Mouse (Mus musculus) embryonic facial prominence, embryonic 11.5 days (tissue): Measurements from ENCODE around the gene Gm20503. TPM values are rescaled to one million over a fixed set of nuclear protein-coding genes. Genes with fewer than 3 reads are reported as not detected.

ENCODE experiments used
- ATAC-seq: fragments of 200-750 bp; cut with Nextera tagmentation; replicated peaks from 2 replicates; pipeline ENCODE4 v1.8.0; 2017; ENCODE audit warnings: low read depth; ENCODE audit not compliant: insufficient number of reproducible peaks, low FRiP score, low TSS enrichment
- DNase-seq: peaks from one replicate; pipeline ENCODE4 v3.0.0-alpha.2; 2015; ENCODE audit warnings: low spot score
- H3K27ac ChIP-seq: fragments of 300-500 bp; sonication (generic); replicated peaks from 2 replicates; pipeline ENCODE4 v1.5.1; 2014; ENCODE audit warnings: mild to moderate bottlenecking, low read depth, low read length, control low read depth
- H3K27me3 ChIP-seq: fragments of 300-500 bp; sonication (generic); 2 replicates; pipeline ENCODE4 v1.6.1; 2014; ENCODE audit warnings: mild to moderate bottlenecking, low read length, moderate library complexity, mixed read lengths; ENCODE audit not compliant: control insufficient read depth, insufficient read depth
- H3K36me3 ChIP-seq: fragments of 300-500 bp; sonication (generic); replicated peaks from 2 replicates; pipeline ENCODE4 v1.6.1; 2014; ENCODE audit warnings: low read depth, mild to moderate bottlenecking, low read length, moderate library complexity, mixed read lengths; ENCODE audit not compliant: control insufficient read depth, insufficient read depth
- H3K4me1 ChIP-seq: fragments of 300-500 bp; sonication (generic); 2 replicates; pipeline ENCODE4 v1.6.1; 2014; ENCODE audit warnings: low read length, mixed read lengths; ENCODE audit not compliant: control insufficient read depth, insufficient read depth
- H3K4me2 ChIP-seq: fragments of 300-500 bp; sonication (generic); 2 replicates; pipeline ENCODE4 v1.6.1; 2014; ENCODE audit warnings: low read depth, mild to moderate bottlenecking, control low read depth, low read length, moderate library complexity
- H3K4me3 ChIP-seq: fragments of 300-500 bp; sonication (generic); 2 replicates; pipeline ENCODE4 v1.5.1; 2014; ENCODE audit warnings: low read depth, low read length, control low read depth
- H3K9ac ChIP-seq: fragments of 300-500 bp; sonication (generic); replicated peaks from 2 replicates; pipeline ENCODE4 v1.6.1; 2014; ENCODE audit warnings: mild to moderate bottlenecking, control low read depth, low read length
- H3K9me3 ChIP-seq: fragments of 300-500 bp; sonication (generic); replicated peaks from 2 replicates; pipeline ENCODE4 v1.6.1; 2016; ENCODE audit warnings: mild to moderate bottlenecking, low read length, inconsistent platforms, mixed read lengths; ENCODE audit not compliant: control insufficient read depth
- WGBS: fragments of 180-500 bp; shearing (Covaris S2); extraction: QIAGEN DNeasy Blood & Tissue Kit; methylation state at CpG from one replicate; pipeline ENCODE4 v1.1.7; 2014; 5-methylcytosine and 5-hydroxymethylcytosine counted together
- polyA plus RNA-seq: library from polyadenylated mRNA; unstranded; fragments of >200 nt; fragmentation: Nextera tagmentation; extraction: Ambion mirVana; gene quantifications from 2 replicates; pipeline ENCODE4 v1.2.1, GENCODE M21; 2014

The Gm20503 gene
- polyA plus RNA-seq, 1 experiment from 2014 or later, result 4.7 TPM

DNA sequence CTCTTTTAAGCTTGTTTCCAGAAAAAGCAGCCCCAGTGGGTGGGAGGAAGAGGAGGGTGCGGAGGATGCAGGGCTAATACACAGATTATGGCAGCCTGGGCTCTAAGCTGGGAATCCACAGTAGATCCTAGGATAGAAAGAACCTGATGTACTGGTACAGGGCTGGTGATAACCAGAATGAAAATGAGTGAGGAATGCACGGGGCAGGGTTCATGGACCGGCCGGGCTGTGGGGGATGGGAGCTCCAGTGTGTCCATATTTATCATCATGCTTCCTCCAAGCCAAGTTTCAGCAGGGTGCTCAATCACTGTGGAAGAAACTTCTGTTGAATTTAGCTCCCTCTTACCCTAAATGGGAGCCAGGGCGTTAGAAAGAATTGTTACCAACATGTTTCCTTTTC lies 5.9 kb upstream of the Gm20503 start:
- 76% methylated on average over 5 of the region's 5 CpGs for WGBS
- Histone ChIP-seq H3K36me3 (no peaks in the 10 kb centered on the region), H3K4me2 (no peak overlapping the region), H3K9ac (no peak overlapping the region), H3K4me3 (no peak overlapping the region), H3K4me1 (no peaks in the 10 kb centered on the region), H3K27me3 (no peaks in the 10 kb centered on the region), H3K9me3 (no peaks in the 10 kb centered on the region), H3K27ac (no peak overlapping the region)
- DNase-seq (no peak), ATAC-seq (no peak)

DNA sequence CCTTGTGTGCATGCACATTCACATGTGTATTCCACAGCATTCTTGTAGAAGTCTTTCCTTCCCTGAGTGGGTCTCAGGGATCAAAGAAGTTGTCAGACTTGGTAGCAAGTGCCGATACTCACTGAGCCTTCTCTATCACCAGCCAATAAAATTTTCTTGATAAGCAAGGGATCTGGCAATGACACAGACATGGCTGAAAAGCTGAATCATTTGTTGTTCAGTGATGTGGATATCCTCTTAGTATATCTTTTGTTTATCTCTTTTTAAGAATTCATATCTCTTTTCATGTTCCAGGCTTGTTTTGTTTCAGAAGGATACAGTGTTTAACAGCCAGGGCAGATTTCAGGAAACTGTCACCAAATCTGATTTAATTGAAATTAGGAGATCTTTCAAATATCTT lies 4.3 kb upstream of the Gm20503 start:
- no peaks in the 10 kb centered on the region for H3K4me1 ChIP-seq
- ATAC-seq (no peak), DNase-seq (no peak)
- H3K4me2 ChIP-seq, result no peak overlapping the region
- H3K4me3 ChIP-seq, result no peak overlapping the region
- WGBS, result 95% methylated on average over 1 of the region's 1 CpGs
- no peaks in the 10 kb centered on the region for H3K36me3 ChIP-seq
- H3K27ac ChIP-seq, result no peak overlapping the region
- H3K9ac ChIP-seq, result no peak overlapping the region
- no peaks in the 10 kb centered on the region for H3K27me3 ChIP-seq
- no peaks in the 10 kb centered on the region for H3K9me3 ChIP-seq

DNA sequence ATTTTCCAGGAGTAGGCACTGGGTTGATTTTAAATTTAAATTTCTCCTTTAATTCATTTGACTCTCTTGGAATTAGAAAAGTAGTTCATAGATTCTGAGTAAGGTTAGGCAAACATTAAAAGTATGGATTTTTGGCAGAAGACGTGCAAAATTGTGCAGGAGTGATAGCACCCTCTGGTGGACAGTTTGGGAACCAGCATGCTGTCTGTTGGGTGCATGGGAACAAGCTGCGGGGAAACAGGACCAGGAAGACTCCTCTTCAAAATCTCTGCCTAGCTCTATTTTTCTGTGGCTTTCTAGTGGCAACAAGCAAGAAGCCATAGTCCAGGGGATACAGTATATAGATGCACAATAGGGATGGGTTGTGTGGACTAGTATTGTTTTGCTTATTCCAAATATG lies 3.3 kb upstream of the Gm20503 start:
- Histone ChIP-seq H3K27me3 (no peaks in the 10 kb centered on the region), H3K4me1 (peaks cover 4% of the 10 kb centered on the region; the same call in 1 of the 2 replicates), H3K4me2 (no peak overlapping the region), H3K36me3 (no peaks in the 10 kb centered on the region), H3K9ac (no peak overlapping the region), H3K9me3 (no peaks in the 10 kb centered on the region), H3K4me3 (no peak overlapping the region), H3K27ac (no peak overlapping the region)
- no peak for ATAC-seq
- 9% methylated on average over 2 of the region's 2 CpGs for WGBS
- DNase-seq, result peak; percentile 78

DNA sequence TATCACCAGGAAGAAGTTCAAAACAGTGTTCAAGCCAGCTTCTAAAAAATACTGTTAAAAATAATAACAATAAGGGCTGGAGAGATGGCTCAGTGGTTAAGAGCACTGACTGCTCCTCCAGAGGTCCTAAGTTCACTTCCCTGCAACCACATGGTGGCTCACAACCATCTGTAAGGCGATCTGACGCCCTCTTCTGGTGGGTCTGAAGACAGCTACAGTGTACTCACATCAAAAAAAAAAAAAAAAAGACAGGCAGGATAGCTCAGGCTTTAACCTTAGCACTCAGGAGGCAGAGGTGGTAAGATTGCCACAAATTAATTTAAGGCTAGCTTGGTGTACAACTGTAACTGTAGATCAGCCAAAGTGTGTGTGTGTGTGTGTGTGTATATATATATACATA lies 2.4 kb upstream of the Gm20503 start:
- H3K9me3 ChIP-seq, result no peaks in the 10 kb centered on the region
- no peak for ATAC-seq
- H3K36me3 ChIP-seq, result no peaks in the 10 kb centered on the region
- DNase-seq, result peak; percentile 35
- 3% methylated on average over 2 of the region's 2 CpGs for WGBS
- peaks cover 4% of the 10 kb centered on the region; the same call in 1 of the 2 replicates for H3K4me1 ChIP-seq
- H3K4me3 ChIP-seq, result no peak overlapping the region
- no peak overlapping the region for H3K27ac ChIP-seq
- no peaks in the 10 kb centered on the region for H3K27me3 ChIP-seq
- no peak overlapping the region for H3K9ac ChIP-seq
- no peak overlapping the region for H3K4me2 ChIP-seq

DNA sequence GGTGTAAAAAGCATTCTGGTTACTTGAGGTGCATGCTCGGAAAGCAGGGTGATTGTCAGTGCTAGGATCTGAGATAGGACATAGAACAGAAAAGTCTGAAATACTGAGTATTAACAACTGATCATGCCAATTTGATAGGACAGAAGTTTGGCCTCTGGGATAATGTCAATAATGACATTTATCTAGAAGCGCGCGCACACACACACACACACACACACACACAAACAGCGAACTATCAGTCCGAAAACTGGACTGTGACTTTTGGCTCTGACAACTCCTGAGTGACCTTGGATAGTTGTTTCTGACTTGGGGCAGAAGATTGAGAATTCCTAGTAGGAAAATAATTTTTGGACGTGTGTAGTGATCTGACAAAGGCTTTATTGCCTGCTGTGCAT lies 793 bp downstream of the Gm20503 start:
- no peak overlapping the region for H3K27ac ChIP-seq
- WGBS, result 41% methylated on average over 7 of the region's 7 CpGs
- no peak for DNase-seq
- H3K9ac ChIP-seq, result peak overlapping the region; percentile 93
- peaks cover 4% of the 10 kb centered on the region; the same call in 1 of the 2 replicates for H3K4me1 ChIP-seq
- H3K36me3 ChIP-seq, result no peaks in the 10 kb centered on the region
- ATAC-seq, result no peak
- H3K27me3 ChIP-seq, result no peaks in the 10 kb centered on the region
- H3K9me3 ChIP-seq, result no peaks in the 10 kb centered on the region
- H3K4me3 ChIP-seq, result peak overlapping the region; percentile 95
- H3K4me2 ChIP-seq, result peak overlapping the region; percentile 81

DNA sequence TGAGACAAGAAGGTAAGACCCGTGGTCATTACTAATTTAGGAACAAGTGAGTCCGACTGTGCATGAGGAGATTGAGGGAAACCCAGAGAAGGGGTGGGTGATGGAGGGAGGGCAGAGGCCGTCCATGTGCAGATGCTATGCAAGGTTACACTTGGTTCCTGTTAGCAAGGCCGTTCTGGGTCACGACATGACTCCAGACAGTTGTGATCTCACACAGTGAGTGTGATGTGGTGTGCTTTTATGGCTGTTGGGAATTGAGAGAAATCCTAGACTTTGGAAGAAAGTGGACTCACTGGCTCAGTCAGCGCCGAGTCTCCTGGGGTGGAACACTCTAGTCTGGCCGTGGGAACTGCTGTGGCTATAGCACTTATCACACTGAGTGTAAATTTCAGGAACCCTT lies 3.2 kb downstream of the Gm20503 start:
- DNase-seq (peak; percentile 15), ATAC-seq (no peak)
- no peaks in the 10 kb centered on the region for H3K9me3 ChIP-seq
- H3K4me3 ChIP-seq, result no peak overlapping the region
- peaks cover 4% of the 10 kb centered on the region; the same call in 1 of the 2 replicates for H3K4me1 ChIP-seq
- H3K36me3 ChIP-seq, result no peaks in the 10 kb centered on the region
- 38% methylated on average over 8 of the region's 8 CpGs for WGBS
- no peak overlapping the region for H3K4me2 ChIP-seq
- H3K27ac ChIP-seq, result no peak overlapping the region
- no peak overlapping the region for H3K9ac ChIP-seq
- H3K27me3 ChIP-seq, result no peaks in the 10 kb centered on the region

DNA sequence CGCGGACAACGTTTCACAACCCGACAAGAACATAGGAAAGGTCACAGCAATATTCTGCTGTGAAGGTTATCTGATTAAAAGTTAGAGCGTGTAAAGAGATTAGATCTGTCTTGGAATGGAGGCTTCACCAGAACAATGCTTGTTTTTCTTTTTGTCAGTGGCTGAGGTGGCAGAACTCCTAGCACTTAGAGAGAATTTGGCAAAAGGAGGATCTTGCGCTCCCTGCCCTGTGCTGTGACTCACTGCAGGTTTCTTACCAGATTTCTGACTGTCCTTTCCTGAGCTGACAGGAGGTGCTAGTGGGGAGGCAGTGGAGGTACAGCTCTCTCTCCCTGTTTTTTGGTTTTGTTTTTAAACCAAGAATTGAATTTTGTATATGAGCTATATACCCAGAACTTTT lies 4.0 kb downstream of the Gm20503 start:
- 78% methylated on average over 6 of the region's 6 CpGs for WGBS
- no peaks in the 10 kb centered on the region for H3K27me3 ChIP-seq
- H3K9ac ChIP-seq, result no peak overlapping the region
- H3K4me1 ChIP-seq, result peaks cover 4% of the 10 kb centered on the region; the same call in 1 of the 2 replicates
- H3K9me3 ChIP-seq, result no peaks in the 10 kb centered on the region
- DNase-seq, result no peak
- no peak overlapping the region for H3K4me2 ChIP-seq
- H3K27ac ChIP-seq, result no peak overlapping the region
- no peaks in the 10 kb centered on the region for H3K36me3 ChIP-seq
- no peak for ATAC-seq
- H3K4me3 ChIP-seq, result no peak overlapping the region

DNA sequence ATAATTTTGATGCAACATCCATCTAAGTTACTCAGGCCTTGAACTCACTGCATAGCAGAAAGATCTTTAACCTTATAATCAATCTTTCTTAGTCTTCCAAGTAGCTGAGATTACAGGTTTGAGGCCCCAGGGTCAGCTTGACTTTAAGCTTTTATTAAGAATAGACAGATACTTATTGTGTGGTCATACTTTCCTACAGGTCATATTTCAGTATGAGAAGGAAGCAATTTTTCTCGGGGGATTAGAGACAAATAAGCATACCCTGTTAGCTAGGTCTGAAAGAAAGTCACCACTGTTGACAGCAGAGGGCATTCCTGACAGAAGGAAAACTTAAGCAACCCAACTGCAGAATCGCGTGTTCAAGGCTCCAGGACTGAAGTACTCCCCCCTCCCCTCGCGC lies 5.0 kb downstream of the Gm20503 start:
- no peak overlapping the region for H3K4me3 ChIP-seq
- ATAC-seq (no peak), DNase-seq (no peak)
- no peak overlapping the region for H3K4me2 ChIP-seq
- peaks cover 4% of the 10 kb centered on the region; the same call in 1 of the 2 replicates for H3K4me1 ChIP-seq
- no peak overlapping the region for H3K9ac ChIP-seq
- no peak overlapping the region for H3K27ac ChIP-seq
- no peaks in the 10 kb centered on the region for H3K27me3 ChIP-seq
- H3K9me3 ChIP-seq, result no peaks in the 10 kb centered on the region
- 65% methylated on average over 5 of the region's 5 CpGs for WGBS
- H3K36me3 ChIP-seq, result no peaks in the 10 kb centered on the region
